Mouse (Mus musculus) hindbrain, postnatal 0 days (tissue): ENCODE measurements around the gene Parva. TPM values are rescaled to one million over a fixed set of nuclear protein-coding genes. Genes with fewer than 3 reads are reported as not detected.

ENCODE experiments used
- ATAC-seq: fragments of 200-750 bp; cut with Nextera tagmentation; 2 replicates; pipeline ENCODE4 v1.8.0; 2017; ENCODE audit warnings: mild to moderate bottlenecking, moderate TSS enrichment, moderate library complexity
- DNase-seq: peaks from one replicate; pipeline ENCODE4 v3.0.0-alpha.2; 2015; ENCODE audit warnings: low spot score
- H3K27ac ChIP-seq: fragments of 300-500 bp; sonication (generic); 2 replicates; pipeline ENCODE4 v1.5.1; 2014; ENCODE audit warnings: mild to moderate bottlenecking
- H3K27me3 ChIP-seq: fragments of 300-500 bp; sonication (generic); 2 replicates; pipeline ENCODE4 v1.6.1; 2014; ENCODE audit warnings: low read length, mixed read lengths; ENCODE audit not compliant: insufficient read depth
- H3K36me3 ChIP-seq: fragments of 300-500 bp; sonication (generic); 2 replicates; pipeline ENCODE4 v1.6.1; 2014; ENCODE audit warnings: low read length, mixed read lengths; ENCODE audit not compliant: insufficient read depth
- H3K4me1 ChIP-seq: fragments of 300-500 bp; sonication (generic); 2 replicates; pipeline ENCODE4 v1.6.1; 2014; ENCODE audit warnings: antibody characterized with exemption, low read length, mixed read lengths; ENCODE audit not compliant: insufficient read depth
- H3K4me2 ChIP-seq: fragments of 300-500 bp; sonication (generic); 2 replicates; pipeline ENCODE4 v1.6.1; 2014; ENCODE audit warnings: low read depth, mild to moderate bottlenecking, low read length, moderate library complexity, mixed read lengths
- H3K4me3 ChIP-seq: fragments of 300-500 bp; sonication (generic); 2 replicates; pipeline ENCODE4 v1.5.1; 2014; ENCODE audit warnings: low read length
- H3K9ac ChIP-seq: fragments of 300-500 bp; sonication (generic); replicated peaks from 2 replicates; pipeline ENCODE4 v1.6.1; 2014; ENCODE audit warnings: mild to moderate bottlenecking, low read length, moderate library complexity, mixed read lengths
- H3K9me3 ChIP-seq: fragments of 300-500 bp; sonication (generic); 2 replicates; pipeline ENCODE4 v1.6.1; 2016; ENCODE audit warnings: low read length, mixed read lengths
- CTCF ChIP-seq: IDR thresholded peaks from 2 replicates; pipeline ENCODE4 v1.5.1; 2016; ENCODE audit warnings: antibody characterized with exemption, control low read depth, low read depth
- WGBS: fragments of 180-500 bp; shearing (Covaris S2); extraction: QIAGEN DNeasy Blood & Tissue Kit; methylation state at CpG from one replicate; pipeline ENCODE4 v1.1.7; 2014; 5-methylcytosine and 5-hydroxymethylcytosine counted together
- polyA plus RNA-seq: library from polyadenylated mRNA; unstranded; fragments of >200 nt; fragmentation: Nextera tagmentation; extraction: Ambion mirVana; gene quantifications from 2 replicates; pipeline ENCODE4 v1.2.1, GENCODE M21; 2015
- total RNA-seq: library from RNA; depleted of rRNA; stranded (reverse); fragments of >200 nt; gene quantifications from 2 replicates; pipeline ENCODE4 v1.2.3, GENCODE M21; 2014

The Parva gene
- total and polyA plus RNA-seq, 2 experiments from 2014 or later: 26.3 to 34.0 TPM

DNA sequence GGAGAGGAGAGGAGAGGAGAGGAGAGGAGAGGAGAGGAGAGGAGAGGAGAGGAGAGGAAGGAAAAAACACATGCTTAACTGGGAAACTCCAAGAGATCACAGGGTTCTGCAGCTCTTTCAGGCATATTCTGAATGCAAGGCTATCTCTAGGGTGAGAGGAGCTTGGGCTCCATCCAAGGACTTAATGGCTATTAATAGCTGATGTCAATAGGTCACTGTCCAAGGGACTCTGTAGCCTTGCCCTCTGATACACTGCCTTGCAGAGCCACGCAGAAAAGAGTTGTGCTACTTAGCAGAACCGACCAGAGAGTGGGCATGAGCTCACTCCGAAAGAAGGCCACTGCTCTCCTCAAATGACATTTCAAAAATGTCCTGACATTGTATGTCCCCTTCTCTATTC, 172.9 kb downstream of the Parva start:
- ATAC-seq: no peak
- Histone ChIP-seq H3K27ac (no peak overlapping the region), H3K9ac (no peak overlapping the region), H3K27me3 (no peaks in the 10 kb centered on the region), H3K4me3 (no peak overlapping the region), H3K36me3 (no peaks in the 10 kb centered on the region), H3K4me2 (no peak overlapping the region), H3K9me3 (no peaks in the 10 kb centered on the region), H3K4me1 (no peaks in the 10 kb centered on the region)
- DNase-seq: no peak
- WGBS: 74% methylated on average over 3 of the region's 3 CpGs
- TF ChIP-seq CTCF: no peak

DNA sequence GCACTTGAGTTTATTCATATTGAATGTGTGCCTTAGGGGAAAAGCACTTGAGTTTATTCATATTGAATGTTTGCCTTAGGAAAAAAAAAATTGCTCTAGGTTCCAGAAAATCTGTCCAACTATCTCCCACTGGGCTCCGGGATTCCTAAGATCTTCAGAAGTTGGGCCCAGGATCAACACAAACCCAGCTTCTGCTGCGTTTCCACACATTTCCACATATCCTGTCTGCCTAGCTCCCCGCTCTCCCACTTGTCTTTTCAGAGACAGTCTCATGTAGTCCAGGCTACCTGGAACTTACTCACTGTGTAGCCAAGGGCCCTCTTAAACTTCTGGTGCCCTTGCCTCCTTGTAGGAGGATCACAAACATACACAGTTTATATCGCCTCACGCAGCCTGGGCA, 175.7 kb downstream of the Parva start:
- Histone ChIP-seq H3K4me1 (no peaks in the 10 kb centered on the region), H3K9ac (no peak overlapping the region), H3K4me2 (no peak overlapping the region), H3K27ac (no peak overlapping the region), H3K4me3 (no peak overlapping the region), H3K36me3 (no peaks in the 10 kb centered on the region), H3K27me3 (no peaks in the 10 kb centered on the region), H3K9me3 (no peaks in the 10 kb centered on the region)
- TF ChIP-seq CTCF: no peak
- no peak for DNase-seq
- ATAC-seq: no peak
- WGBS: 85% methylated on average over 5 of the region's 5 CpGs

DNA sequence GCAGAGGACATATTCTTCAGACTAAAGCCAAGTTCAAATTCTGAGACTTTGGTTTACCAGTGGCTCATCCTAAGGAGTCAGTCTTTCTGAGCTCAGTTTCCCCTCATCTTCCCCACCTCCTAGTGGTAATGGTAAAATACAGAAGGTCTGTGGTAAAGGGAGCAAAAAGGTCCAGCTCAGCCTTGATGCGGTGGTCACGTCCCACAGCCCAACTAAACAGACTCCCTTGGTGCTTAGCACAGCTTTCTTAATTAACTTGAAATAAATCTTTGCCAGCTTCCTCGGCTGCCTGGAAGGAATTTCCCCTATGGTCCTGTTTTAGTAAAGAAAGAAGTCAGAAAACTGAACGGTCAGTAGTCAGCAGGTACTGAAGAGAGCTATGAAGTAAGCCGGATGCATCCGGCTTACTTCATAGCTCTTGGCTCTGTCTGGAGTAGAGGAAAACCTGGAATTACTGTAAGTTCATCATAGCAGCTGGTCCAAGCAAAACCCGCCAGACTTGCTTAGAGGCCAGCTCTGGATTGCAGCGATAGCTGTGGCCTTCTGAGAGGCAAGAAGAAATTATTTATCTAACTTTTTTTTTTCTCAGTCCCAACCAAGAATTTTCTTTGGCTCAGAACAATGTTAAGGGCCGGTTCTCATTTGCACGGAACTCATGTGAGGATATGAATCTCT, 176.3 kb downstream of the Parva start:
- no peak for ATAC-seq

DNA sequence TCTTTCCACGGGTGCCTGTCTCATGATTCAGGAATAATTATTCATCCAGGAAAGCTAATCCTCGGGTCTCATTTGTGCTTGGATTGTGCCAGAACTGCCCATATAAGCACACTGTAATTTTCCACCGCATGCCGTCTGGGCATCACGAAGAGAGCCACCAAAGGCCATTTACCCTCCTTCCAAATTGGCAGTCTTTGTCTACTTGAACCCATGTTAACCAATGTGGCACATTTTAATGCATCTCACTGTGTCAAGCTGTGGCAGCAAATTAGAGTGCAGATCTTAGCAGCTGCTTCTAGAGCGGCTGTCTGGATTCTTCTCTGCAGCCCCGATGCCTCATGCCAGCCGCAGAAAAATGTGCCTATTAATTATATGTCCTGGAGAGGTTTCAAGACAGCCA, 176.9 kb downstream of the Parva start:
- ATAC-seq: peak; percentile 58
- no peaks in the 10 kb centered on the region for H3K36me3 ChIP-seq
- H3K27me3 ChIP-seq: no peaks in the 10 kb centered on the region
- H3K9me3 ChIP-seq: no peaks in the 10 kb centered on the region
- H3K4me2 ChIP-seq: no peak overlapping the region
- H3K9ac ChIP-seq: no peak overlapping the region
- no peak for TF ChIP-seq CTCF
- WGBS: 29% methylated on average over 8 of the region's 8 CpGs
- H3K27ac ChIP-seq: peak overlapping the region; percentile 41; the same call in 1 of the 2 replicates
- H3K4me1 ChIP-seq: no peaks in the 10 kb centered on the region
- no peak overlapping the region for H3K4me3 ChIP-seq
- peak; percentile 76 for DNase-seq

More for the DNA sequence above, 176.3 kb downstream of the Parva start:
- Histone ChIP-seq H3K9ac (no peak overlapping the region), H3K9me3 (no peaks in the 10 kb centered on the region), H3K36me3 (no peaks in the 10 kb centered on the region), H3K27ac (0 out of 2 replicates have a peak overlapping the region, but pooled peaks have one; percentile 32), H3K4me3 (no peak overlapping the region), H3K4me2 (no peak overlapping the region), H3K27me3 (no peaks in the 10 kb centered on the region), H3K4me1 (no peaks in the 10 kb centered on the region)
- DNase-seq: peak; percentile 59
- TF ChIP-seq CTCF: no peak
- 40% methylated on average over 10 of the region's 10 CpGs for WGBS

DNA sequence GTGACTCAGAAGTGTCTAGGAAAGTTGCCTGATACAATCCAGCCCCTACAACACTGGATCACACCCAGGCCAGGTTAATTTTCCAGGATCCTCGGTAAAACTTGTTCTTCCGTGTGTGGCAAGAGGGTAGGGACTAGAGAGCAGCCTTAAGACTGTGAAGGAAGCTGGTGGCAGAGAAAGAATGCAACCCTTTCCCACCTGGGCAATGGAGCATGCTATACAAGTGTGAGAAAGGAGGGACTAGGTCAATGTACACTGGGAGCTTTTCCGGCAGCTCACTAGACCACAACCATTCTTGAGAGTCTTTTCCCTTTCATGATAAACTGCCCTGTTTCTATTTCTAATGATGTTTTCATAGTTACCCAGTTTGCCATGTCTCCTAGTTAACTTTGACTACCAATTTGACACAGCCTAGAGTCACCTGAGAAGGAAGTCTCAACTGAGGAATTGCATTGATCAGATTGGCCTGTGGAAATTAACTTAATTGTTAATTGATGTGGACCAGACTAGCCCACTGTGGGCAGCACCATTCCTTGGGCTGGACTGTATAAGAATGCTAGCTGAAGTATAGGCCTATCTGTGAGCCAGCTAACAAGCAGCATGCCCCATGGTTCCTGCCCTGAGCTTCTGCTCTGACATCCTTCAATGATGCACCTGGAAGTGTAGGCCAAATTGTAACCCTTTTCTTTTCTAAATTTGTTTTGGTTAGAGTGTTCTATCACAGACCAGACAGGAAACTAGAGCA, 186.9 kb downstream of the Parva start:
- Histone ChIP-seq H3K9me3 (no peaks in the 10 kb centered on the region), H3K27me3 (no peaks in the 10 kb centered on the region), H3K4me1 (no peaks in the 10 kb centered on the region), H3K27ac (no peak overlapping the region), H3K4me3 (no peak overlapping the region), H3K36me3 (no peaks in the 10 kb centered on the region), H3K9ac (no peak overlapping the region), H3K4me2 (no peak overlapping the region)
- TF ChIP-seq CTCF: no peak
- no peak for ATAC-seq
- WGBS: 91% methylated on average over 3 of the region's 3 CpGs
- DNase-seq: no peak

DNA sequence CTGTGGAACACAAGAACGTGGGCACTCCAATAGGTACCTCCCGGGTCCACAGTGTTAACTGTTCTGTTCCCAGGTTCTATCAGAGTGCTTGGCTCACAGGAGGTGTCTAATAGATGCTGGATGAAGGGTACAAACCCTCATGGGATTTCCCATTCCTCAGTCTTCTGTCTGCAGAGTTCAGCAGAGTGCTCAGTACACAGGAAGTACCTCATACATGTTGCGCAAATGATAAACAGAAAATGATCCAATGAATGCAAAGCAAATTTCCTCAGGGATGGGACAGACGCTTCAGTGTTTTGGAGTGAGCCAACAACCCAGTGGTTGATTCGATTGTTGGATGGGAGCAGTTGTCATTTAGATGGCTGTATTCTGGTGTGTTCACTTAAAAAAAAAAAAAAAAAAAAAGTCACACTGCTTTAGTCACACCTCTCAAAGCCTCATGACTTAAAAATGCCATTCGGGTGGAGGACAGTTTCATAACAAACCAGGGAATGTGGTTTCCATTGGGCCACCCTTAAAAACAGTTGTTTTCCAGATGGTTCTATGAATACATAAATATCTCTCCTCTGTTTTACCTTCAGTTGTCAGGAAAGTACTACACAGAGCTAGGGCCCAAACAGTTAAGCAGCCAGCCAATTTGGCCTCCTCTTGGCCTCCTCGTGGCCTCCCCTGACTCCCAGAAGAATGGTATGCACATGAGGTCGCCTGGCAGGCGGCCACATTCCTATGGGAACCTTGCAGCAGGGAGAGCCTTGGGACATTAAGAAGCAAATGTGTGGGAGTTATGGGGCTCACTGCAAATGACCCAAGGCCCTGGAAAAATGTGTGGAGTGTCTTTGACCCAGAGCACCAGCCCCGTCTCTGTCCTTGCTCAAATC, 187.7 kb downstream of the Parva start:
- no peak overlapping the region for H3K27ac ChIP-seq
- TF ChIP-seq CTCF: no peak
- no peak overlapping the region for H3K4me3 ChIP-seq
- WGBS: 63% methylated on average over 10 of the region's 10 CpGs
- no peaks in the 10 kb centered on the region for H3K4me1 ChIP-seq
- H3K36me3 ChIP-seq: no peaks in the 10 kb centered on the region
- no peak overlapping the region for H3K9ac ChIP-seq
- no peaks in the 10 kb centered on the region for H3K27me3 ChIP-seq
- no peak overlapping the region for H3K4me2 ChIP-seq
- no peak for DNase-seq
- ATAC-seq: no peak
- no peaks in the 10 kb centered on the region for H3K9me3 ChIP-seq
